Comparison of ENCODE assay signal across 14 mouse cellular contexts in genomic region chr19:5872528-5872927, GRCm38 (mm10). TPM values are rescaled to one million over a fixed set of nuclear protein-coding genes. Genes with fewer than 3 reads are reported as not detected.
DNase-seq lines count a peak whose midpoint lies in the region; ATAC-seq lines count a peak whose summit lies in the region.
"Had no signal": no experiment of that assay in that cellular context is flagged by ENCODE, and none has a peak within 500 bp of the region (broad histone marks: within the 10 kb centered on the region; RNA-seq: fewer than 3 reads in every experiment).

No protein-coding gene starts in this region.

- H3K4me1 ChIP-seq in forebrain, embryonic 10.5 days = peaks cover 58% of the 10 kb centered on the region
- peaks cover 34% of the 10 kb centered on the region for H3K4me1 ChIP-seq in forebrain, embryonic 13.5 days
- H3K4me1 ChIP-seq in kidney, embryonic 15.5 days = peaks cover 66% of the 10 kb centered on the region
- H3K4me1 ChIP-seq in kidney, embryonic 16.5 days (ENCODE audit: insufficient read depth, low read length) = peaks cover 43% of the 10 kb centered on the region

- H3K27me3 ChIP-seq in forebrain, embryonic 10.5 days (ENCODE audit: poor library complexity, severe bottlenecking) = no peaks in the 10 kb centered on the region
- H3K27me3 ChIP-seq in forebrain, embryonic 13.5 days = no peaks in the 10 kb centered on the region
- H3K27me3 ChIP-seq in kidney, embryonic 15.5 days = no peaks in the 10 kb centered on the region
- H3K27me3 ChIP-seq in kidney, embryonic 16.5 days (ENCODE audit: insufficient read depth, low read length) = no peaks in the 10 kb centered on the region
- H3K27me3 ChIP-seq: forebrain, embryonic 15.5 days; stomach, embryonic 15.5 days had no signal

- H3K9ac ChIP-seq in forebrain, embryonic 13.5 days = no peak overlapping the region
- H3K9ac ChIP-seq in kidney, embryonic 15.5 days = no peak overlapping the region
- no peak overlapping the region for H3K9ac ChIP-seq in kidney, embryonic 16.5 days (replicated peaks; ENCODE audit: low read length)
- H3K9ac ChIP-seq: forebrain, embryonic 15.5 days; stomach, embryonic 15.5 days had no signal

- H3K9me3 ChIP-seq in forebrain, embryonic 10.5 days = no peaks in the 10 kb centered on the region
- H3K9me3 ChIP-seq in forebrain, embryonic 13.5 days (replicated peaks) = no peaks in the 10 kb centered on the region
- H3K9me3 ChIP-seq in kidney, embryonic 15.5 days (replicated peaks) = no peaks in the 10 kb centered on the region
- no peaks in the 10 kb centered on the region for H3K9me3 ChIP-seq in kidney, embryonic 16.5 days (ENCODE audit: low read length)
- H3K9me3 ChIP-seq: forebrain, embryonic 15.5 days; stomach, embryonic 15.5 days had no signal

- H3K4me3 ChIP-seq in forebrain, embryonic 10.5 days = peak overlapping the region; percentile 7; the same call in 1 of the 2 replicates
- H3K4me3 ChIP-seq in forebrain, embryonic 13.5 days = no peak overlapping the region
- H3K4me3 ChIP-seq in kidney, embryonic 15.5 days (replicated peaks) = no peak overlapping the region
- no peak overlapping the region for H3K4me3 ChIP-seq in kidney, embryonic 16.5 days (ENCODE audit: low read length)
- H3K4me3 ChIP-seq: forebrain, embryonic 15.5 days; stomach, embryonic 15.5 days had no signal

- no peak for ATAC-seq in forebrain, embryonic 13.5 days
- no peak for ATAC-seq in kidney, embryonic 15.5 days (replicated peaks; ENCODE audit: low FRiP score)
- ATAC-seq in kidney, embryonic 16.5 days (ENCODE audit: low FRiP score, low TSS enrichment) = no peak
- 0 out of 2 replicates have a peak, but pooled peaks have one; percentile 12 for ATAC-seq in granulocyte monocyte progenitor cell, adult 5-6 weeks (replicated peaks; ENCODE audit: poor library complexity, severe bottlenecking)
- ATAC-seq in cerebellum, adult (ENCODE audit: insufficient number of reproducible peaks, low FRiP score, low TSS enrichment) = no peak
- ATAC-seq: forebrain, embryonic 15.5 days had no signal

- 0 out of 2 replicates have a peak overlapping the region, but pooled peaks have one; percentile 20 for H3K27ac ChIP-seq in forebrain, embryonic 10.5 days
- no peak overlapping the region for H3K27ac ChIP-seq in forebrain, embryonic 13.5 days
- H3K27ac ChIP-seq in kidney, embryonic 15.5 days = peak overlapping the region; percentile 8; the same call in 1 of the 2 replicates
- H3K27ac ChIP-seq in kidney, embryonic 16.5 days (ENCODE audit: low read length) = no peak overlapping the region
- H3K27ac ChIP-seq: forebrain, embryonic 15.5 days had no signal

- WGBS in forebrain, embryonic 10.5 days = 91% methylated on average over 4 of the region's 4 CpGs
- WGBS in forebrain, embryonic 13.5 days = 87% methylated on average over 4 of the region's 4 CpGs
- 92% methylated on average over 4 of the region's 4 CpGs for WGBS in kidney, embryonic 15.5 days
- 89% methylated on average over 4 of the region's 4 CpGs for WGBS in kidney, embryonic 16.5 days

- DNase-seq in forebrain, embryonic 10.5 days (ENCODE audit: extremely low spot score, low spot score) = no peak
- peak; percentile 38 to 57 for DNase-seq in natural killer cell, adult 2 months (ENCODE audit: low spot score in 2 of 2)
- no peak for DNase-seq in frontal cortex, adult 2 months (ENCODE audit: extremely low spot score in 1 of 2, low spot score in 1 of 2)
- DNase-seq: adrenal gland, adult 2 months; cerebellum, adult 11-12 months; kidney, postnatal 14 days had no signal

- H3K36me3 ChIP-seq in forebrain, embryonic 10.5 days (replicated peaks) = peaks cover 49% of the 10 kb centered on the region
- H3K36me3 ChIP-seq in forebrain, embryonic 13.5 days (ENCODE audit: poor library complexity, severe bottlenecking) = peaks cover 41% of the 10 kb centered on the region
- H3K36me3 ChIP-seq in kidney, embryonic 15.5 days = peaks cover 39% of the 10 kb centered on the region
- peaks cover 24% of the 10 kb centered on the region for H3K36me3 ChIP-seq in kidney, embryonic 16.5 days (ENCODE audit: insufficient read depth, low read length)

- H3K4me2 ChIP-seq in forebrain, embryonic 13.5 days = no peak overlapping the region
- peak overlapping the region; percentile 89; the same call in 1 of the 2 replicates for H3K4me2 ChIP-seq in kidney, embryonic 15.5 days
- no peak overlapping the region for H3K4me2 ChIP-seq in kidney, embryonic 16.5 days (replicated peaks; ENCODE audit: low read depth, low read length)
- H3K4me2 ChIP-seq: forebrain, embryonic 15.5 days had no signal

RNA-seq across cellular contexts. Expression of gene Frmd8, which starts 2.5 kb away (rescaled TPM):
- polyA plus RNA-seq in forebrain, embryonic 10.5 days (2016; fragmentation: Nextera tagmentation; extraction: Ambion mirVana) = 36.9 and 40.6 TPM in 2 replicates
- 21.7 and 26.2 TPM in 2 replicates for polyA plus RNA-seq in forebrain, embryonic 13.5 days (2015; fragmentation: Nextera tagmentation; extraction: Ambion mirVana)
- polyA plus RNA-seq in kidney, embryonic 15.5 days (2015; fragmentation: Nextera tagmentation; extraction: Ambion mirVana) = 40.2 and 43.1 TPM in 2 replicates
- 50.6 and 52.9 TPM in 2 replicates for polyA plus RNA-seq in kidney, embryonic 16.5 days (2015; fragmentation: Nextera tagmentation; extraction: Ambion mirVana)
- 17.9 and 25.4 TPM in 2 replicates for total RNA-seq in granulocyte monocyte progenitor cell, adult 5-6 weeks (2014; fragmentation: Nextera tagmentation)
- total RNA-seq in granulocyte monocyte progenitor cell, adult 5-6 weeks (2017) = 19.0 and 28.4 TPM in 2 replicates
- 13.1 and 15.6 TPM in 2 replicates for polyA plus RNA-seq in frontal cortex, adult 2 months (2012; rRNA removed)

RNA-seq across cellular contexts. Expression of gene Slc25a45, which starts 5.1 kb away (rescaled TPM):
- polyA plus RNA-seq in forebrain, embryonic 10.5 days (2016; fragmentation: Nextera tagmentation; extraction: Ambion mirVana) = 1.5 and 2.0 TPM in 2 replicates
- 1.2 and 1.4 TPM in 2 replicates for polyA plus RNA-seq in forebrain, embryonic 13.5 days (2015; fragmentation: Nextera tagmentation; extraction: Ambion mirVana)
- 8.1 and 8.5 TPM in 2 replicates for polyA plus RNA-seq in kidney, embryonic 15.5 days (2015; fragmentation: Nextera tagmentation; extraction: Ambion mirVana)
- 14.8 and 15.7 TPM in 2 replicates for polyA plus RNA-seq in kidney, embryonic 16.5 days (2015; fragmentation: Nextera tagmentation; extraction: Ambion mirVana)
- 38.2 and 44.5 TPM in 2 replicates for total RNA-seq in granulocyte monocyte progenitor cell, adult 5-6 weeks (2014; fragmentation: Nextera tagmentation)
- total RNA-seq in granulocyte monocyte progenitor cell, adult 5-6 weeks (2017) = 35.5 and 35.6 TPM in 2 replicates
- polyA plus RNA-seq in frontal cortex, adult 2 months (2012; rRNA removed) = 7.8 and 8.7 TPM in 2 replicates

RNA-seq across cellular contexts. Expression of gene Tigd3, which starts 21.4 kb away (rescaled TPM):
- polyA plus RNA-seq in forebrain, embryonic 10.5 days (2016; fragmentation: Nextera tagmentation; extraction: Ambion mirVana) = 9.0 and 9.1 TPM in 2 replicates
- polyA plus RNA-seq in forebrain, embryonic 13.5 days (2015; fragmentation: Nextera tagmentation; extraction: Ambion mirVana) = 13.1 and 15.5 TPM in 2 replicates
- 4.2 and 4.7 TPM in 2 replicates for polyA plus RNA-seq in kidney, embryonic 15.5 days (2015; fragmentation: Nextera tagmentation; extraction: Ambion mirVana)
- polyA plus RNA-seq in kidney, embryonic 16.5 days (2015; fragmentation: Nextera tagmentation; extraction: Ambion mirVana) = 3.7 and 4.4 TPM in 2 replicates
- total RNA-seq in granulocyte monocyte progenitor cell, adult 5-6 weeks (2014; fragmentation: Nextera tagmentation) = 1.1 and 2.5 TPM in 2 replicates
- total RNA-seq in granulocyte monocyte progenitor cell, adult 5-6 weeks (2017) = 2.3 and 4.4 TPM in 2 replicates
- polyA plus RNA-seq in frontal cortex, adult 2 months (2012; rRNA removed) = 4.6 and 4.9 TPM in 2 replicates

RNA-seq across cellular contexts. Expression of gene Dpf2, which starts 40.3 kb away (rescaled TPM):
- polyA plus RNA-seq in forebrain, embryonic 10.5 days (2016; fragmentation: Nextera tagmentation; extraction: Ambion mirVana) = 246 and 247 TPM in 2 replicates
- polyA plus RNA-seq in forebrain, embryonic 13.5 days (2015; fragmentation: Nextera tagmentation; extraction: Ambion mirVana) = 147 and 169 TPM in 2 replicates
- polyA plus RNA-seq in kidney, embryonic 15.5 days (2015; fragmentation: Nextera tagmentation; extraction: Ambion mirVana) = 166 and 178 TPM in 2 replicates
- 185 and 188 TPM in 2 replicates for polyA plus RNA-seq in kidney, embryonic 16.5 days (2015; fragmentation: Nextera tagmentation; extraction: Ambion mirVana)
- total RNA-seq in granulocyte monocyte progenitor cell, adult 5-6 weeks (2014; fragmentation: Nextera tagmentation) = 97.3 and 126 TPM in 2 replicates
- total RNA-seq in granulocyte monocyte progenitor cell, adult 5-6 weeks (2017) = 62.7 and 108 TPM in 2 replicates
- 106 and 118 TPM in 2 replicates for polyA plus RNA-seq in frontal cortex, adult 2 months (2012; rRNA removed)

RNA-seq across cellular contexts. Expression of gene Cdc42ep2, which starts 52.1 kb away (rescaled TPM):
- 1.1 and 1.5 TPM in 2 replicates for polyA plus RNA-seq in forebrain, embryonic 10.5 days (2016; fragmentation: Nextera tagmentation; extraction: Ambion mirVana)
- polyA plus RNA-seq in forebrain, embryonic 13.5 days (2015; fragmentation: Nextera tagmentation; extraction: Ambion mirVana) = 4.2 and 4.6 TPM in 2 replicates
- 13.4 and 15.5 TPM in 2 replicates for polyA plus RNA-seq in kidney, embryonic 15.5 days (2015; fragmentation: Nextera tagmentation; extraction: Ambion mirVana)
- polyA plus RNA-seq in kidney, embryonic 16.5 days (2015; fragmentation: Nextera tagmentation; extraction: Ambion mirVana) = 16.5 and 17.3 TPM in 2 replicates
- 0.23 TPM in 1 of 2 replicates, not detected in the other for total RNA-seq in granulocyte monocyte progenitor cell, adult 5-6 weeks (2014; fragmentation: Nextera tagmentation)
- total RNA-seq in granulocyte monocyte progenitor cell, adult 5-6 weeks (2017) = not detected in 2 replicates
- polyA plus RNA-seq in frontal cortex, adult 2 months (2012; rRNA removed) = 7.7 and 9.1 TPM in 2 replicates
- total RNA-seq: megakaryocyte progenitor cell, adult 5-6 weeks had no signal

Comparison
In these comparisons a context has a peak if more than half of its experiments do, and no peak if none do; other contexts are left out.
1. H3K27ac ChIP-seq: peak in forebrain, embryonic 10.5 days (single experiment) and kidney, embryonic 15.5 days (single experiment); none in forebrain, embryonic 13.5 days (single experiment) and kidney, embryonic 16.5 days (single experiment).
2. DNase-seq: peak in natural killer cell, adult 2 months (2 of 2); none in forebrain, embryonic 10.5 days (single experiment) and frontal cortex, adult 2 months (0 of 2).